Mouse (Mus musculus) olfactory bulb, adult 2 months (tissue): ENCODE data around the gene Il17f. TPM values are rescaled to one million over a fixed set of nuclear protein-coding genes. Genes with fewer than 3 reads are reported as not detected.
"Not testable (repeated sequence)": the region's sequence is repeated elsewhere in the genome, so short reads cannot be mapped to it uniquely, and the experiment has no call there.

ENCODE experiments used
- H3K27ac ChIP-seq: fragments of 200-500 bp; 2 replicates; pipeline ENCODE4 v1.5.1; 2012; ENCODE audit warnings: low read depth, low read length; ENCODE audit not compliant: insufficient read depth
- H3K4me1 ChIP-seq: fragments of 200-500 bp; 2 replicates; pipeline ENCODE4 v1.6.1; 2012; ENCODE audit warnings: low read length; ENCODE audit not compliant: control insufficient read depth, insufficient read depth
- H3K4me3 ChIP-seq: fragments of 200-500 bp; 2 replicates; pipeline ENCODE4 v1.5.1; 2012; ENCODE audit warnings: mild to moderate bottlenecking, low read depth, low read length, moderate library complexity; ENCODE audit not compliant: insufficient read depth
- CTCF ChIP-seq: fragments of 200-500 bp; IDR thresholded peaks from 2 replicates; pipeline ENCODE4 v1.5.1; 2012; ENCODE audit warnings: low read depth, mild to moderate bottlenecking, low read length, moderate library complexity; ENCODE audit not compliant: insufficient read depth
- POLR2A ChIP-seq: fragments of 200-500 bp; IDR thresholded peaks from 2 replicates; pipeline ENCODE4 v1.6.1; 2012; ENCODE audit warnings: mild to moderate bottlenecking, low read depth, low read length, moderate library complexity; ENCODE audit not compliant: insufficient read depth
- whole genome bisulfite sequencing: fragments of 180-500 bp; shearing (Covaris S2); methylation state at CpG from one replicate; pipeline ENCODE4 v1.1.7; 2018; 5-methylcytosine and 5-hydroxymethylcytosine counted together
- polyA plus RNA-seq: library from polyadenylated mRNA; stranded (reverse); fragments of >200 nt; gene quantifications from 2 replicates; pipeline ENCODE4 v1.2.4, GENCODE M21; 2012; ENCODE audit warnings: low replicate concordance; ENCODE audit not compliant: missing spikeins, insufficient read depth, insufficient read length

Gene Il17f
- polyA plus RNA-seq, 1 experiment, result not detected

DNA sequence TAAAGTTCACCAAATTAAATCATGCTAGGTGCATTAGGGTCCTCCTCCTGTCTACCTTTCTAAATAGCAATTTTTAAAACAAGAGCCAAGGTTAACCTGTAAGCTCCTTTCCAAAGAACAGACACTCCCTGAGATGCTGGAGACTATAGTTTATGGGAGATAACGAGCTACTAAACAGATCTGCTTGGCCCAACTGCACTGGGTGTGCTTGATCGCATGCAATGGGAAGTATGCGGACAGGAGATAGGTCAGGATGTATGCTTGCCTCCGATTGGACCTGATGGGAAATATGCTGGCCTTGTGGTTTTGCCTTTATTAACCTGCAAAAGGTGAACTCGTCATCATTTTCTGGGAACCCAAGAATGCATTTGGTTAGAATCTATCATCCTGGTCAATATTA lies 4.8 kb upstream of the Il17f start:
- 96% methylated on average over 5 of the region's 5 CpGs for whole genome bisulfite sequencing
- Histone ChIP-seq H3K4me3 (no peak overlapping the region), H3K27ac (no peak overlapping the region), H3K4me1 (no peaks in the 10 kb centered on the region)
- TF ChIP-seq POLR2A (no peak), CTCF (no peak)

DNA sequence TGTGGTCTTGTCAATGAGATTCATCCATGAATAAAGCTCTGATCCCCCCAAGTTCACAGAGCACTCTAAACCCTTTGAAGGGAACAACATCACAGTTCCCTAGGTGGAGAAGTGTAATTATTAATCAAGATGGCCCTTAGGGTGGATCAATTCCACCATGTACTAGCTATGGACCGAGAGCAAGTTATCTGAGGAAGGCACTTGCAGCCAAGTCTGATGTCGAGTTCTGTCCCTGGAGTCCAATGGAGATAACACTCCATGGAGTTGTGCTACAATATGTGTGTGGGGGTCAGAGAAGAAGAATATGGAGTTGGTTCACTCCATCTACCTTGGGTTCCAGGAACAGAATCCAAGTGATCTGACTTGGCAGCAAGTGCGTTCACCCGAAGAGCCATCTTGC lies 4.3 kb upstream of the Il17f start:
- H3K4me1 ChIP-seq, result no peaks in the 10 kb centered on the region
- 96% methylated on average over 4 of the region's 4 CpGs for whole genome bisulfite sequencing
- H3K27ac ChIP-seq, result no peak overlapping the region
- H3K4me3 ChIP-seq, result no peak overlapping the region
- TF ChIP-seq POLR2A (no peak), CTCF (no peak)

DNA sequence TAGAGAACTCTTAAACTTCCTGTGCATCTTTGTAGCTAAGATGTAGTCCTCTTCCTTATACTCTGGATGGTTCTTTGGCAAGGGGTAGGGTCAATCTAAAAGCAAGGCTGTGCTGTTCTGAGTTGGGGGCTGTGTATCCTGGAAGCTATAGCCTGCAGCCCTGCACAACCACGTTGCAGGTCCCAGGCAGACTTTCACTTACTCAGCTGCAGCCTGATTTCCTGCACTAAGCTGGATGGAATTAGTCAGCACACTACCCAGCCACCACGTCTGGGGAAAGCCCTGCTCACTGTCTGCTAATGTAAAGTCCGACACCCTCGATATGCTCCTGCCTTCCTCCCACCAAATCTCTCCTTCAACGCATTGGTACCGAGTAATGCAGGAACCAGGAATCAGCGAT lies 997 bp upstream of the Il17f start:
- 65% methylated on average over 7 of the region's 7 CpGs for WGBS
- Histone ChIP-seq H3K4me3 (no peak overlapping the region), H3K4me1 (peaks cover 3% of the 10 kb centered on the region), H3K27ac (no peak overlapping the region)
- TF ChIP-seq POLR2A, result no peak
- TF ChIP-seq CTCF, result no peak

DNA sequence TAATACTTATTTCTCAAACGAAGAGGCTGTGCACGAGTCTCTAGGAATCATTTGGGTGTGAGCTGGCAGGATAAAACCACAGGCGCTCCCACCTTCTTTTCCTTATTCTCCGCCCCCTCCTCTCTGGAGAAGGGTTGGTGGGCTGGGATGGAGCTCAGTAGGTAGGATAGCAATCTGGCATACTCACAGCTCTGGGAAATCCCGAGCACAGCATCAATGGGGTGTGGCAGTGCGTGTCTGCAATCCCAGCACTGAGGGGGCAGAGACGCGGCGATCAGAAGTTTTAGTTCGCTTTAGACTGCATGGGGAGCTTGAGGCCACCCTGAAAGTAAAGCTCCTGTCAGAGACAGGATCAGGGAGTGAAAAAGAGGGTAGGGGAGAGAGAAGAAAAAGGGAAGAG lies 2.0 kb downstream of the Il17f start:
- H3K4me1 ChIP-seq, result peaks cover 3% of the 10 kb centered on the region
- TF ChIP-seq CTCF (no peak), POLR2A (no peak)
- no peak overlapping the region for H3K27ac ChIP-seq
- no peak overlapping the region for H3K4me3 ChIP-seq
- 31% methylated on average over 10 of the region's 10 CpGs for WGBS

DNA sequence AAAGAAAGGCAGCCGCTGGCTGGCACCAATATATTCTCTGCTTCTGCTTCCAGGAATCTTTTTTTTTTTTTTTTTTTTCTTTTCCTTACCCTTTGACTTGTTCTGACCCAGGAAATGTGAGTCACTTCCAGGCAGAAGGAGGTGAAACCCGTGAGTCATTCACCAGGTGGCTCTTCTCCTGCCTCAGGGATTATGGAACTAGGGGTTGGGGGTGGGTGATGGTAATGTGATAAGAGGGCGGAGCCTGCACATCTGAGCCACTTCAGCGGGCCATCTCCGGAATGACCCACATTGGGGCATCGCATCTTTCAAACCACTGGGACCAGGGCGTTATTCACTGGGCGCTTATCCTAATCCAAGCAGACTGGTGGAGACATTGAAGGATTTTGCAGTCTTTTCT lies 3.4 kb downstream of the Il17f start:
- no peak overlapping the region for H3K4me3 ChIP-seq
- H3K27ac ChIP-seq, result no peak overlapping the region
- H3K4me1 ChIP-seq, result peaks cover 3% of the 10 kb centered on the region
- no peak for TF ChIP-seq CTCF
- TF ChIP-seq POLR2A, result no peak
- 68% methylated on average over 8 of the region's 8 CpGs for WGBS

DNA sequence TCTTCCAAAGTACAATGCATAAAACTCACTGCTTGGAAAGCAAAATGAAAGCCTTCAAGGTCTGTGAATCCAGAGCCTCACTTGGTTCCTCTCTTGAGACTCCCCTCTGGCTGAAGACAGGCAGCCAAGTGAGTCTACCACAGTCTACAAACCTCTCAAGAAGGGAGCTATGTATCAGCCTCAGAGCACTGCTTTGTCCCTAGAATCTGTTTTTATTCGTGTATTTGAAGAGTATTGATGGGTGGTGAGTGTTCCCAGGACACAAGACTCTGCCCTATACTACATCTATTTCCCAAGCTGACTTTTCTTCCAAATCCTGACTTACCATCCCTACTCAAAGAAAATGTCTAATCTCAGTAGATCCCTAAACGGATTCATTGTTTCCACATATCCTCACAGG lies 12.1 kb downstream of the Il17f start:
- WGBS, result 88% methylated on average over 2 of the region's 2 CpGs
- no peaks in the 10 kb centered on the region for H3K4me1 ChIP-seq
- no peak overlapping the region for H3K27ac ChIP-seq
- no peak overlapping the region for H3K4me3 ChIP-seq
- TF ChIP-seq CTCF (no peak), POLR2A (no peak)

DNA sequence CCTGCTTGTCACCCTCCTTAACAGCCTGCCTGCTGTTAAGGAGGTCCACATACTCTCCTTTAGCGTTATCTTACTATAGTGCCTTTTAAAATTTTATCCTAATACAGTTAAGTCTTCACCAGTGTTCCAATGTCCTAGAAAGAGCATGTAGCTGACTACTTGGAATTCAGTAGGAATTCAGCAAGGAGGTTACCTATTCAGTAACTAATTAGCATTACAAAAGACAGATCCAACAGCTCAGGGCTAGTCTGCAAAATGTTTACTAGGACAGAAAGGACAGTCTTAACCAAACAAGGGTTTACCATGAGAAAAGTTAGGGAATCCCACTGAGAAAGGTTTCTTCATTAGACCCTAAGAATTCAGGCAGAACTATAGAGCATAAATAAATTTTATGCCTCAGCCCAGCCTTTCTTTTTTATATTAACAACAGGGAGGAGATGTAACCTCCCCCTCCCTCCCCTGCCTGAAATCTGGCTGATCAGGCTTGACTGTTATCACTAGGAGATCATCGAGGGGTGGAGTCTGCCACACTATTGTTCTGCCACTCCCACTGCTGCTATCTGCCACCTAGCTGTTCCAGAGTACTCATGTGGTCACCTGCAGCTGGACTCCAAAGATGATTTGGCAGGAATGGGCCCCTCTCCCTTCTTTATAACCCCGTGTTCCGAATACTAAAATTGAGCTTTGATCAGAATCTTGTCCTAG lies 16.2 kb downstream of the Il17f start:
- H3K27ac ChIP-seq, H3K4me1 ChIP-seq, H3K4me3 ChIP-seq: not testable (repeated sequence)
- WGBS, result 85% methylated on average over 4 of the region's 4 CpGs

DNA sequence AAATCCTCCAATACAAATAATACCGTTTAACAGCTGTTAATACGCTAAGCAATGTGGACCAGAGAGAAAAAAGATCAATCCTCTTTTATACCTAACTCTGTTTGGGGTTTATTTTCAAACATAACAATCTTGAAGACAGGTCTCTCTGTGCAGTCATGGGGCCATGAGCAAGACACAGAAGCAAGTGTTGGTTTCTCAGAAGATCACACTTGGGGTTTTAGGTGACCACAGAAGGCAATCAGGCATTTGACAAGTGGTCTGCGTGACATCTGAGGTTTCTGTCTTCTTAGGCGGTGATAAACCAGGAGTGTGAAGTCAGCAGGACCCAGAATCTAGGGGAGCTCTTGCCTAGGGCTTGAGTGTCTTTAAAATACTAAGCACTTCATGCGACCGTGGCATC lies 23.9 kb downstream of the Il17f start:
- WGBS, result 86% methylated on average over 6 of the region's 6 CpGs
- H3K4me1 ChIP-seq, result no peaks in the 10 kb centered on the region
- no peak for TF ChIP-seq CTCF
- no peak for TF ChIP-seq POLR2A
- no peak overlapping the region for H3K4me3 ChIP-seq
- no peak overlapping the region for H3K27ac ChIP-seq

DNA sequence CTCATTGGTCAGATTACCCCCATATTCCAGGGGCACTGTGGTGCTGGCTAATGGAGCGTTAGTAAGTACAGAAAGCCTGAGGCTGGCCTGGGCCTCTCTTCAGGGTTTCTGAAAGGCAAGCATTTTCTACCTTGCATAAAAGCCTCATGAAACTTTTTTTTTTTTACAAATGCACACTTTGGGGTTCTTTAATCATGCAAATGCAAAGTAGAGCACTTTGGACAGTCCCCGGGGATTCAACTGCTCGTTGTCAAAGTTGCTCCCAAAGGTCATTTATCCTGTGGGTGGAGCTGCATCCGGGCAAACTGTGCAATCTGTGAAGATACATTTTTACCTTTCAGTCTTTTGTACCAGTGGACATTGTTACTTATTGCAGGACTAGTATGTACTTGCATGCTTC lies 29.0 kb downstream of the Il17f start:
- 32% methylated on average over 4 of the region's 4 CpGs for WGBS
- TF ChIP-seq CTCF (no peak), POLR2A (no peak)
- H3K4me3 ChIP-seq, result no peak overlapping the region

DNA sequence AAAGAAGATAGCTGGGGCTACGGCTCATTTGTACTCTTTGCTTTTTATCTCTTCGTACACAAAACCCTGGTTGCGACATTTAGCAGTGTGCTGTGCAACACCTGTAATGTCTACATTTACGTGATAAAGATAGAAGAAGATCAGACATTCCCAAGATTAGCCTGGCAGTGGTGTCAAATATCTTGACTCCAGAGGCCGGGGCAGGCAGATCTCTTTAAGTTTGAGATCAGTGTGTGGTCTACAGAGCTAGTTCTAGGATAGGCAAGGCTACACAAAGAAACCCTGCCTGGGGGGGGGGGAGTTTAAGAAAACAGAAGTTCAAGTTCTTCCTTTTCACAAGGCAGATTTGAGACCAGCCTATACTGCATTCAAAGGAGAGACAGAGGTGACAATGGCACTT lies 30.1 kb downstream of the Il17f start:
- no peaks in the 10 kb centered on the region for H3K4me1 ChIP-seq
- no peak overlapping the region for H3K27ac ChIP-seq

More for the DNA sequence above, 29.0 kb downstream of the Il17f start:
- Histone ChIP-seq H3K27ac (no peak overlapping the region), H3K4me1 (no peaks in the 10 kb centered on the region)

More for the DNA sequence above, 30.1 kb downstream of the Il17f start:
- 92% methylated on average over 5 of the region's 5 CpGs for WGBS
- no peak for TF ChIP-seq CTCF
- no peak for TF ChIP-seq POLR2A
- H3K4me3 ChIP-seq, result no peak overlapping the region
